Mouse (Mus musculus) 3134 (cell line): ENCODE measurements at regions not wholly inside any gene's neighbourhood (a gene's known extent, or its start where the extent isn't known, plus 50 kb on each side); places are given as distances from the start of the nearest gene placed in this dataset.

Experiments used
- DNase-seq: peaks from one replicate; pipeline ENCODE4 v3.0.0-alpha.2; 2011; ENCODE audit warnings: low spot score; ENCODE audit not compliant: insufficient read length; ENCODE audit errors: extremely low read depth

DNA sequence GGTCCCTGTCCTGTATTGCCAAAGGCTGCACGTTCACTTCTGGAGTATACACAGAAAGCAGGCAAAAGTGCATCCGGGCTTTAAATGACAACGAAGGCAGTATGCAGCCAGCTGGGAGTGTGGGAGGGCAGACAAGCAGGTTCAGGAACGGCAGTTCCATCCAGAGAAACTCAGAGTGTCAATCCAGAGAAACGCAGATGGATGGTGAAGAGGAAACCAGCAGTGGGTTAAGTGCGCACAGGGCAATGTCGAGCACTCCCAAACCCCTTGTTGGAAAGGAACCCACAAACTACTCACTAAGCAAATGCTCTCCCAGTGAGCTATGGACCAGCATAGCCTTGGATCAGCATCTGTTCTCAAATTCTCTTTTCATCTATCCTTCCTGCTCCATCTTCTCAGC, 1132.1 kb upstream of the Gulo start:
- no peak for DNase-seq

DNA sequence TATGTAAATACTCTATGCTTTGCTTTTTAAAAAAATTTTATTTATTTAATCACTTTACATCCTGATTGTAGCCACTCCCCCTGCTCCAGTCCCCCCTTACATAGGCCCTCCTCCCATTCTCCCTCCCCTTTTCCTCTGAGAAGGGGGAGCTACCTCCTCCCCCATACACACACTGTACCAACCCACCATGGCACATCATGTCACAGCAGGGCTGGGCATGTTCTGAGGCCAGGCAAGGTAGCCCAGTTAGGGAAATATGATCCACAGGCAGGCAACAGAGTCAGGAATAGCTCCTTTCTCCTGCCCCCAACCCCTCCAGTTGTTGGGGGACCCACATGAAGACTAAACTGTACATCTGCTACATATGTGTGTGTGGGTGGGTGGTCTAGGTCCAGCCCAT, 1130.7 kb upstream of the Gulo start:
- DNase-seq, result no peak

DNA sequence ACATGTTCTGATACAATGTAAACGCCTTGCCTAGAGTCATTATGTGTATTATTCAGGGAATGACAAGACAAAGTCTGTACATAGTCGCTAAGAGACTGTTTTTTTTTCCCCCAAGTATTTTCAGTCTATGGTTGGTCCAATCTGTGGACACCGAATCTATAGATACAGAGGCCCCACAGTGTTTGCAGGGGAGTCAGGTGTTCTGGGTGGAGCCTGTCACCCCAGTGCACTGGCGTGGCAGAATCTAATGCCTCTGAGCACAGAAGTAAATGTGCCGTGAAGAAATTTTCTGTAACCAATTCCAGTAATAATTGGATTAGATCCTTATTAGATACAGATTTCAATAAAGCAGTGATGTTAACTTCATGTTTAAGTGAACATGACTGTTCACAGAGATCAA, 1130.1 kb upstream of the Gulo start:
- no peak for DNase-seq

DNA sequence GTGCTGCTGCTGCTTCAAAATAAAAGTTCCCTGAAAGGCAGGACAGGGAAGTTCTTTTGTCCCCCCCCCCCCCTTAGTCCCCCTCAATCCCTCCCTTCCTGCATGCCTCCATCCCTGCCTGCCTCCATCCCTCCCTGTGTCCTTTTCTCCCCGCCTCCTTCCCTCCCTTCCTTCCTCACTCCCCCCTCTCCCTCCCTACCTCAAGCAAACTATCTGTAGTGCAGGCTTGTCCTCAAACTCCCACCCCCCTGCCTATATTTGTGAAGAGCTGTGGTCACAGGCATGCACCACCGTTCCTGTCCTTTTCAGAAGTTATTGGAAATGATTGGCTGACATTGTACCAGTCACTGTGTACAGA, 1127.1 kb upstream of the Gulo start:
- DNase-seq, result no peak

DNA sequence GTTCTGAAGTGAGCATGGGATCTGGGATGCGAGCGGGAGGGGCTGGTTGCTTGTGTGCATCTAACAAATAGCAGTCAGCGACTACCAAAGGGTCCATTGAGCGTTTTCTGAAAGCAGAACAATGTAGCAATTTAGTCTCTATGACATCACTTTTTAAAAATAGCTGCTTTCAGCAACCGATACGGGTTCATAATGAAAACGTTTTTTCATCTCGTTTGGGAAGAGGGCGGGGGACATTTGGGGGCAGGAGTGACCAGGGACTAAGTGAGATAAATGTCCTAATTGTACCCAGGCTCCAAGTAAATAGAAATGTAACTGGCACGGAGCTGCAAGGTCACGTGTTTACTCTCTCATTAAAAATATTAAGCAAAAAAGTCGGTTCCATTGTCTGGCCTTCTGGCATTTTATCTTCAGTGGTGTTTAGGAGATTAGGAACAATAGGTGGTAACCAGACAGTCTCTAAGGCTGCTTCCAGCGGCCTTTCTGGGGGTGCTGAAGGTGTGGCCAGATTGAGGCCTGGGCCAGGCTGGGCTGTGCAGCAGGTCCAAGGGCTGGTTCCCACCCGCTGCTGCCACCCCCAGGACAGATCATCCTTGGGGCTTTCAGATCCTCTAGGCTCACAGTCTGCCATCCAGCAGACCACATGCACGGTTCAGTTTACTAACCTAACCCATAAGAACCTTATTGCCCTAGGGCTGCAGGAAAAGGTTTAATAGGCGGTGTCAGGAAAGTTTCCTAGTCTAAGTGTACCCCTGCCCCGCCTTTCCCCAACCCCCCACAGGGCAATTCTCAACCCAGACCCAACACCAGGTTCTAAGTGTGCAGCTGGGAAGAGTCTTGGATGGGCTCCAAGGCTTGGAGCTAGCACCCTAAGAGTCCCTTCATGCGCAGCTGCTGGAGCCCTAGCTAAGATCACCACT, 1126.5 kb upstream of the Gulo start:
- no peak for DNase-seq

DNA sequence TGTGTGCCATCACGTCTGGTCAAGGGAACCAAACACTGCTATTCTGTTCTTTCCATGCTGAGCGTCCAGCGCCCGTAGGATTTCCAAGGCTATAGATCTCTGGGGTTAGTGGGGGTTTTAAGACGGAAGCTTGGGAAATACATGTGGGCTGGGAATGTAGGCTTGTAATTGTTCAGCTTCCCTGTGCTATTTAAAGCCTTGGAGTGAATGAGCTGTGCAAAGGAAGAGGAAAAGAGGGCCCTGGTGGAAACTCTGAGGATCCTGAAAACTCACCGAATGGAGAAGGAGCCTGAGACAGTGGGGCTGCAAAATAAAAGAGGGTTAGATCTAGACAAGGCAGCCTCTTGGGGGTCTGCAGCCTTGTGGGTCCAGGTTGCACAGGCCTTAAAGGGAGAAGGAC, 1124.2 kb upstream of the Gulo start:
- no peak for DNase-seq

DNA sequence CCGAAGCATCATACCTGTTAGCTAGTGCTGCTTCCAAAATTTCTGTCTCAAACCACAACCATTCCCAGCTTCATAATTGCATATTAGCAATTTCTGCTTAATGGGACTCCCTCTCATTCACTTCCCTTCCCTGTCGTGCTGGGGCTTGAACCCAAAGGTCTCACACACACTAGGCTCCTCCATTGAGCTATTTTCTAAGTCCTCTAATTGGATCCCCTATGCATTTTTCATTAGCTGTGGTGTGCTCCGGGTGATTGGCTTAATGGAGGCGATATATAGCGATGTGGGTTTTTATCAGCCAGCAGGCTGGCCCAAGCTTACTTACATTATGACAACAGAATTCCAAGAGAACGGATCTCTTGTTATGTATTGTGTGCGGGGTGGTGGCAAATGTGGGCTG, 1118.1 kb upstream of the Gulo start:
- no peak for DNase-seq

DNA sequence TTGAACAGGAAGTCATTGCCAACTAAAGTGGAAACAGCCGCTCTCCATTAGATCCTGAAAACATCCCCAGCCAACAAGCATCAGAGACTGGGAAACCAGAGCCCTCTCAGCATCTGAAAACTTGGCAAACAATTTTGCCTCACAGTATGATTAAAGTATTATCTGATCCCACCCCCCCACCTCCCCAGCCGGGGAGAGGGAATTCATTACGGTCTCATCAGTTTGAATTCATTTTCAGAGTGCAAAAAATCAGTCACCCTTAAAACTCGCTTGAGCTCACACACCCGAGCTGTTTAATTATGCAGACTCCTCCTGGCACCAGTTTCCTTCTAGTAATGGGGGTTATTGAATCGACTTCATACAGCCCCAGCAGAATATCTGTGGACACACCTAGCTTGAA, 1117.2 kb upstream of the Gulo start:
- no peak for DNase-seq

DNA sequence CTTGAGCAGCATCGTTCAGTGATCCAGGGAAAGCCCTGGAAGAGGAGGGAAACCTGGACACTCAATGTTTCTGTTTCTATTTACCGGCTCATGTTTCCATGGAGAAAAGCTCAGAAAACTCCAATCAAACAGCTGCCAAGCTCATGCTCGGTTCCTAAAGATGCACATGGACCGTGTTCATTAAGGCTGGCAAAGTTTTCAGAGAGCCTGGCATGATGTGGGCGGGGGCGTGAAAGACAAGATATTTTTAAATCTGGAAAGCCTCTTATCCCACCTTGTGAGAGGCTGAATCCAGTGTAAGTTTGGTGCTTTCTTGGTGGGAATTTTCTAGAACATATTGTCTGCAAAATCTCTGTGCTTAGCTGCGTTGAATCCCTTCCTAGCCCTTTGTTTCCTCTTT, 1114.3 kb upstream of the Gulo start:
- DNase-seq, result no peak
